Mouse (Mus musculus): Measurements from ENCODE around the gene Arhgap22. TPM values are rescaled to one million over a fixed set of nuclear protein-coding genes. Genes with fewer than 3 reads are reported as not detected.
A peak's percentile ranks its signal among the peaks of the same experiment; 100 is the strongest.

Arhgap22 gene
- total and polyA plus RNA-seq, 3 experiments = 1.3 to 3.0 (median 1.6) TPM

- TF ChIP-seq CTCF (IDR thresholded peaks at IDR 0.05) = no peak
- no peak for TF ChIP-seq POLR2A (IDR thresholded peaks at IDR 0.05; ENCODE audit: insufficient read depth, low read depth, low read length)
- no peak for TF ChIP-seq EP300 (IDR thresholded peaks at IDR 0.05; ENCODE audit: insufficient read depth, low read depth, low read length)
- 86% methylated on average over 14 of the region's 14 CpGs for WGBS
- H3K4me1 ChIP-seq (ENCODE audit: control insufficient read depth, insufficient read depth, low read length) = no peaks in the 10 kb centered on the region
- no peaks in the 10 kb centered on the region for H3K79me2 ChIP-seq (replicated peaks; ENCODE audit: control insufficient read depth, insufficient read depth, low read length)
- H3K36me3 ChIP-seq (ENCODE audit: control insufficient read depth, insufficient read depth, low read length) = no peaks in the 10 kb centered on the region
- no peak overlapping the region for H3K4me3 ChIP-seq
- no peak for DNase-seq
- H3K9ac ChIP-seq (ENCODE audit: low read depth, low read length) = no peak overlapping the region
- no peaks in the 10 kb centered on the region for H3K27me3 ChIP-seq (ENCODE audit: control insufficient read depth, insufficient read depth, low read length)
- intact Hi-C loops (cut with DNase I) = no loop called here
- H3K27ac ChIP-seq = no peak overlapping the region
Observed at GRCm38 (mm10) chr14:33343131-33343725, 129.4 kb downstream of the Arhgap22 start.

- WGBS = 61% methylated on average over 6 of the region's 6 CpGs
- no peak overlapping the region for H3K4me3 ChIP-seq
- no peaks in the 10 kb centered on the region for H3K79me2 ChIP-seq (replicated peaks; ENCODE audit: control insufficient read depth, insufficient read depth, low read length)
- no peak for DNase-seq
- H3K9ac ChIP-seq (ENCODE audit: low read depth, low read length) = no peak overlapping the region
- H3K27ac ChIP-seq = no peak overlapping the region
- no peaks in the 10 kb centered on the region for H3K27me3 ChIP-seq (ENCODE audit: control insufficient read depth, insufficient read depth, low read length)
- intact Hi-C loops (cut with DNase I) = no loop called here
- H3K36me3 ChIP-seq (ENCODE audit: control insufficient read depth, insufficient read depth, low read length) = no peaks in the 10 kb centered on the region
- H3K4me1 ChIP-seq (ENCODE audit: control insufficient read depth, insufficient read depth, low read length) = no peaks in the 10 kb centered on the region
- no peak for TF ChIP-seq EP300 (IDR thresholded peaks at IDR 0.05; ENCODE audit: insufficient read depth, low read depth, low read length)
- no peak for TF ChIP-seq POLR2A (IDR thresholded peaks at IDR 0.05; ENCODE audit: insufficient read depth, low read depth, low read length)
- no peak for TF ChIP-seq CTCF (IDR thresholded peaks at IDR 0.05)
Observed at GRCm38 (mm10) chr14:33346546-33346945, 132.7 kb downstream of the Arhgap22 start.

GRCm38 (mm10) chr14:33347738-33348137 is 133.9 kb downstream of the Arhgap22 start:
- no peaks in the 10 kb centered on the region for H3K27me3 ChIP-seq (ENCODE audit: control insufficient read depth, insufficient read depth, low read length)
- peaks cover 3% of the 10 kb centered on the region for H3K4me1 ChIP-seq (ENCODE audit: control insufficient read depth, insufficient read depth, low read length)
- H3K36me3 ChIP-seq (ENCODE audit: control insufficient read depth, insufficient read depth, low read length) = no peaks in the 10 kb centered on the region
- no peak for TF ChIP-seq CTCF (IDR thresholded peaks at IDR 0.05)
- peak; percentile 65; the same call in 1 of the 2 replicates for TF ChIP-seq EP300 (IDR thresholded peaks at IDR 0.05; ENCODE audit: insufficient read depth, low read depth, low read length)
- no peak for TF ChIP-seq POLR2A (IDR thresholded peaks at IDR 0.05; ENCODE audit: insufficient read depth, low read depth, low read length)
- no peaks in the 10 kb centered on the region for H3K79me2 ChIP-seq (replicated peaks; ENCODE audit: control insufficient read depth, insufficient read depth, low read length)
- WGBS = 34% methylated on average over 4 of the region's 4 CpGs
- intact Hi-C loops (cut with DNase I) = no loop called here
- no peak overlapping the region for H3K9ac ChIP-seq (ENCODE audit: low read depth, low read length)
- H3K27ac ChIP-seq = no peak overlapping the region
- no peak overlapping the region for H3K4me3 ChIP-seq
- peak in 1 of 2 experiments; percentile 48 for DNase-seq

GRCm38 (mm10) chr14:33348146-33348545 is 134.3 kb downstream of the Arhgap22 start:
- no peak for TF ChIP-seq CTCF (IDR thresholded peaks at IDR 0.05)
- TF ChIP-seq EP300 (IDR thresholded peaks at IDR 0.05; ENCODE audit: insufficient read depth, low read depth, low read length) = no peak
- no peak for TF ChIP-seq POLR2A (IDR thresholded peaks at IDR 0.05; ENCODE audit: insufficient read depth, low read depth, low read length)
- H3K27me3 ChIP-seq (ENCODE audit: control insufficient read depth, insufficient read depth, low read length) = no peaks in the 10 kb centered on the region
- peaks cover 3% of the 10 kb centered on the region for H3K4me1 ChIP-seq (ENCODE audit: control insufficient read depth, insufficient read depth, low read length)
- H3K9ac ChIP-seq (ENCODE audit: low read depth, low read length) = no peak overlapping the region
- intact Hi-C loops (cut with DNase I) = no loop called here
- no peak overlapping the region for H3K27ac ChIP-seq
- H3K79me2 ChIP-seq (replicated peaks; ENCODE audit: control insufficient read depth, insufficient read depth, low read length) = no peaks in the 10 kb centered on the region
- no peak for DNase-seq
- WGBS = 57% methylated on average over 1 of the region's 1 CpGs
- no peaks in the 10 kb centered on the region for H3K36me3 ChIP-seq (ENCODE audit: control insufficient read depth, insufficient read depth, low read length)
- no peak overlapping the region for H3K4me3 ChIP-seq

- intact Hi-C loops (cut with DNase I) = no loop called here
- Histone ChIP-seq H3K27ac (no peak overlapping the region), H3K4me3 (no peak overlapping the region), H3K4me1 (ENCODE audit: control insufficient read depth, insufficient read depth, low read length) (peaks cover 3% of the 10 kb centered on the region), H3K36me3 (ENCODE audit: control insufficient read depth, insufficient read depth, low read length) (no peaks in the 10 kb centered on the region), H3K9ac (ENCODE audit: low read depth, low read length) (no peak overlapping the region), H3K27me3 (ENCODE audit: control insufficient read depth, insufficient read depth, low read length) (no peaks in the 10 kb centered on the region), H3K79me2 (replicated peaks; ENCODE audit: control insufficient read depth, insufficient read depth, low read length) (no peaks in the 10 kb centered on the region)
- DNase-seq = no peak
- TF ChIP-seq EP300 (IDR thresholded peaks at IDR 0.05; ENCODE audit: insufficient read depth, low read depth, low read length) = no peak
- TF ChIP-seq POLR2A (IDR thresholded peaks at IDR 0.05; ENCODE audit: insufficient read depth, low read depth, low read length) = no peak
- TF ChIP-seq CTCF (IDR thresholded peaks at IDR 0.05) = no peak
- WGBS = 7% methylated on average over 42 of the region's 42 CpGs
Observed at GRCm38 (mm10) chr14:33351019-33351418, 137.2 kb downstream of the Arhgap22 start.

- Histone ChIP-seq H3K27ac (no peak overlapping the region), H3K4me3 (no peak overlapping the region), H3K79me2 (replicated peaks; ENCODE audit: control insufficient read depth, insufficient read depth, low read length) (no peaks in the 10 kb centered on the region), H3K9ac (ENCODE audit: low read depth, low read length) (no peak overlapping the region), H3K4me1 (ENCODE audit: control insufficient read depth, insufficient read depth, low read length) (peaks cover 3% of the 10 kb centered on the region), H3K36me3 (ENCODE audit: control insufficient read depth, insufficient read depth, low read length) (no peaks in the 10 kb centered on the region), H3K27me3 (ENCODE audit: control insufficient read depth, insufficient read depth, low read length) (no peaks in the 10 kb centered on the region)
- peak in 1 of 2 experiments; percentile 56 for DNase-seq
- intact Hi-C loops (cut with DNase I) = no loop called here
- WGBS = 51% methylated on average over 6 of the region's 6 CpGs
- TF ChIP-seq CTCF (IDR thresholded peaks at IDR 0.05) = no peak
- no peak for TF ChIP-seq POLR2A (IDR thresholded peaks at IDR 0.05; ENCODE audit: insufficient read depth, low read depth, low read length)
- no peak for TF ChIP-seq EP300 (IDR thresholded peaks at IDR 0.05; ENCODE audit: insufficient read depth, low read depth, low read length)
Observed at GRCm38 (mm10) chr14:33351984-33352722, 138.3 kb downstream of the Arhgap22 start.

Data from heart, adult 2 months (tissue).